Mouse (Mus musculus) ovary, adult 18-20 months (tissue): ENCODE data around the gene Rtl6.

ENCODE experiments used
- DNase-seq: peaks from one replicate; pipeline ENCODE4 v3.0.0; 2022; ENCODE audit warnings: low spot score, mixed read lengths

Gene Rtl6

GRCm38 (mm10) chr15:84557189-84557921, at the start of gene Rtl6:
Rtl6 (minus strand) TSS chr15:84557823.
- DNase-seq = peak; percentile 90

DNA sequence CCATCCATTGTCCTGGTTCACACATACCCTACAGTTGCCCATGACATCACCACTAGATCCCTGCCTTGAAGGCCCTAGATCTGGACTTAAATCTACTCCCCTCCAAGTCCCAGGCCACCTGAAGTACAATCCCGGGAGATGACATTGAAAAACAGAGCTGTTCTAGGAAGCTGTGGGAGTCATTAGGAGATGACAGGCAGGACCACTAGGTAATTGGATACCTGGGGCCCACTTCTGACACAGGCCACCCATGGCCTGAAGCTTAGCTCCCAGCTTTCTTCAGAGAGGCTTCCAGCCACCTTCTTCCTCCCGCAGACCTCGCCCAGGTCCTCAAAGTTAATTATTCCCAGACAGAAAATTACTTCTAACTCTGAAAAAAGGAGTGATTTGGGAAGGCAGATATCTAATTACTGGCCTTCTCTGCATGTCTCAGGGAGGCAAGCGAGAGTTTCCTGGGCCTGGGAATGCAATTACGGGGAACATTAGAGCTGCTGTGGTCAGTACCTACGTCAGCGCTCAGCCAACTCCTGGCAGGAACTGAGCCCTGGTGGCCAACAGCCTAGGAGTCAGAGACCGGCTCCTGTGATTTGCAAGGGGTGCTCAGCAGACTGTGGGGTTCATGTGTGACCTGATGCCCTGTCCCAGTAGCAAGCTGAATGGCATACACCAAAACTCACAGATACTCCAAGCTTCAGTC, 45.8 kb upstream of the Rtl6 start:
- no peak for DNase-seq

DNA sequence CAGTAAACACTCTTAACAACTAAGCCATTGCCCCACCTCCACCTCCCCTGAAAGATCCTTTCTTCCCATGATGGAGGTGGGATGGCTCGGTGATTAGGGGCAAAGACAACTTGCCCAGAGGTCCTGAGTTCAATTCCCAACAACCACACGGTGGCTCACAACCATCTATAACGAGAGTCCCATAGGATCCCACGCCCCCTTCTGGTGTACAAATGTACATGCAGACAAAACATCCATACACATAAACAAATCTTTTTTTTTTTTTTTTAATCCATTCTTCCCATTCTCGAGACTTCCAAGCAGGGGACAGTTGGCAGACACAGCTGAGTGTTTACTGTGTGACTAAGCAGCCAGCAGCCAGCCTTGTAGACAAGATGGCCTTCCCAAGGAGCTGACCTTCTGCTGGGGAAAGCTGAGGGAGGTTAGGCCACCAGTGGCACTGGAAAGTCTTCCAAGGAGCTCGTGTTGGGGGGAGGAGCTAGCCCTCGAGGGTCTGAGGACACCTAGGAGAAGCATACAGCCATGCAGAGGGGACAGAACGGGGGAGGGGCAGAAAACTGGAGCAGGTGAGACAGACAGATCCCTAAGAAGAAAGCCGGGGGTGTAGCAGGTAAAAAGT, 43.5 kb upstream of the Rtl6 start:
- peak; percentile 11 for DNase-seq

DNA sequence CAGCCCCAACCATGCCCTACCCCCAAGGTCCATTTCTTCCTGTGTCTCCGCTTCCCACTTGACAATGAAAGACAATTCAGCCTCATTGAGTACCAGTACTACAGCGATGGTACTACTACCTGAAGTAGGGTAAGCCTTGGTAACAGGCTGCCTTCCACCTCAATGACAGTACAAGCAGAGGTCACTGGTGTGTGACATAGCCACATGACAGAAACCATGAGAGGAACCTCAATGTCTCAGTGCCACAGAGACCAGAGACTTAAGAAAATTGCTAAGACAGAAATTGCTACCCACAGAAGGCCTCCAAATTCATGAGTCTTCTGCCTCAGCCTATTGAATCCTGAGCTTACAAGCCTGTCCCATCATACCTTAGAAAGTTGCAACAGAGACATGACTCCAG, 41.3 kb upstream of the Rtl6 start:
- DNase-seq = no peak

DNA sequence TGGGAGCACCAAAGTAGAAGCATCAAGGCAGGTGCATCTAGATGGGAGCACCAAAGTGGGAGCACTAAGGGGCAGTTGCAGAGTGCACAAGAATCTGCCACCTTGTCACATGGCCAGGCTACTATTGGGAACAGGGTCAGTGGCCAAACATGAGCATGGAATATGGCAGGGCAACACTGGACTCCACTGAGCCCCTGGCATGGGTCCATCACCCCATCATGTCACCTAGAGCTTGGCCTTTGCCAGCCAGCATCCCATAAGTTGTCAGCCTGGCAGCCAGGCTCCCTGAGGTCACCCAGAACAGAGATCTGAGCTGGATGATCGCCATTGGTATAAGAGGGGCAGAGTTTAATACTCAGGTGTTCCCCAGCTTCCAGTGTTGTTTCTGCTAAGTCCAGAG, 40.2 kb upstream of the Rtl6 start:
- DNase-seq = no peak

GRCm38 (mm10) chr15:84597021-84597420, 39.4 kb upstream of the Rtl6 start:
- no peak for DNase-seq

- DNase-seq = peak; percentile 61
Measured at GRCm38 (mm10) chr15:84595241-84595945, 37.8 kb upstream of the Rtl6 start.

GRCm38 (mm10) chr15:84593514-84593913, 35.9 kb upstream of the Rtl6 start:
- DNase-seq = no peak

DNA sequence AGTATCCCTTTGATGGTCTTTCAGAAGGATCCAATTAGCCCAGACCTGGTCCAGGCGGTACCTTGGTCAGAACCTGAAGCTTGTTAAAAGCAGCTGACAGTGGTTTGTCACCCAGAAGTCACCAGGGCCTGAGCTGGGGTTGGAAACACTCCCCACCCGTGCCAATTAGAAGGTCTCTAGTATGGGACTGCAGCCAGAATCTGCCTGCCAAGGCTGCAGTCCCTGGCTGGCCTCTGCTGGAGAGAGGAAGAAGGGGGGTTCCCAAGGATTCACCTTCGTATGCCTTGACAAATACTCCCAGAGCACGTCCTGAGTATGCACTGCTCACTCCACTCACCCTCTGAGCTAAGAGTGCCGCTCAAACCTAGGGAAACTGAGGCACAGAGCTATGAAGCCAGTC, 34.6 kb upstream of the Rtl6 start:
- peak; percentile 72 for DNase-seq

DNA sequence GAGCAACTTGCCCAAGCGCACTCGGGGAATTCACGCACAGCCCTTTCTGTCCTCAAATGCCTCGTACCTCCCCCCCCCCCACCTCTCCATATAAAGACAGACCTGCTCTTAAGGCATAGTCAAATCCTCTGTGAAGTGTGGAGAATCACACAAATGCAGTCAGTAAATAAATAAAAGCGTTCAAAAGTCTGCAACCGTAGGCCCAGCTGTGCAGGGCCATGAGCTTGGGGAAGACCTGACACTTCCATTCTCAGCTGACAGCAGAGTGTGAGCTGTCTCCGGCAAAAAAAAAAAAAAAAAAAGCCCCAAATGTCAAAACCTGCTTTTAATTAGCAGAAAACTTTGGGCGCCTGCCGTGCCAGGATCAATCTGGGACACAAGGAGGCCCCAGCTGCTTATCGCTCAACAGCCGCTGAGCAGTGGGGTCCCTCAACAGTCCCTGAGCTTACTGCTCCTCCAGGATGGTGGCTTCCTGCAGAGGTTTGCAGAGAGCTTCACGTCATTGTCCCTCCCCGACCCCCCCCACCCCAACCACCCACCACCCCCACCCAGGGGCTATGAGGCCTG, 34.0 kb upstream of the Rtl6 start:
- DNase-seq = no peak

- peak; percentile 51 for DNase-seq
Measured at GRCm38 (mm10) chr15:84588371-84588821, 30.8 kb upstream of the Rtl6 start.

DNA sequence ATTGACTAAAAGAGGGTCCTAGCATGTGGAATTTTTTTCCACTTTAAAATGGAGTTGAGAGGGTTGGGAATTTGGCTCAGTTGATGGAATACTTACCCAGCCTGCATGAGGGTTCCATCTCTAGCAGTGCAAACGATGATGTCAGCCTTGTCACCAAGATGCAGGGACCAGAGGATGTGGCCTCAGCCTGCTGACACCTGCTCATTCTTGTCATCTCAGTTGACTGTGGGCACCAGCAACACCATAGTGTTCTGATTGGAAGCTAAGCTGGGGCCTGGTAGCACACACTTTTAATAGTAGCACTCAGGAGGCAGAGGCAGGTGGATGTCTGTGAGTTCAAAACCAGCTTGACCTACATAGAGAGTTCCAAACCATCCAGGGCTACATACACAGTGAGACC, 21.0 kb upstream of the Rtl6 start:
- DNase-seq = no peak

GRCm38 (mm10) chr15:84577019-84577418, 19.4 kb upstream of the Rtl6 start:
- no peak for DNase-seq

DNA sequence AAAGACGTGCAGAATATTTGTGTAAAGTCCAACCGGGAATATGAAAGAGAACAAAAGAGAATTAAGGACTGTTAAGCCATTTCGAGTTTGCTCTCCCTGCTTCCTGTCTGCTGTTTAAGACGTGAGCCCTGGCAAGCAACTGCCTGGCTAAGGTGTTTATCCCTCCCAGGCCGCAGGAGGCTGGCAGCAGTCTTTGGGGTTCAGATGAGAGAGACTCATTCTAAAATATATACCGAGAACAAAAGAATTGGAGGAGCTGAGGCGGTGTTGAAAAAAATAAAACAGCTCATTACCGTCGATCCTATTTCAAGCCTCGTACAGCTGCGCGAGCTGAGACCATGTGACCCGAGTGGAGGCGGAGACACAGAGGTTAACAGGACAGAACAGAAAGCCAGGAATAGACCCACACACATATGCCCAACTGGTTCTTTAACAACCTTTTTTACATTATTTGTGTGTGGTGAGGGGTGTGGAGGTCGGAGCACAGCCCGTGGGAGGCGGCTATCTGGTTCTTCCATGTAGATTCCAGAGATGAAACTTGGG, 9.0 kb upstream of the Rtl6 start:
- no peak for DNase-seq

- DNase-seq = no peak
Measured at GRCm38 (mm10) chr15:84561501-84561900, 3.9 kb upstream of the Rtl6 start.

DNA sequence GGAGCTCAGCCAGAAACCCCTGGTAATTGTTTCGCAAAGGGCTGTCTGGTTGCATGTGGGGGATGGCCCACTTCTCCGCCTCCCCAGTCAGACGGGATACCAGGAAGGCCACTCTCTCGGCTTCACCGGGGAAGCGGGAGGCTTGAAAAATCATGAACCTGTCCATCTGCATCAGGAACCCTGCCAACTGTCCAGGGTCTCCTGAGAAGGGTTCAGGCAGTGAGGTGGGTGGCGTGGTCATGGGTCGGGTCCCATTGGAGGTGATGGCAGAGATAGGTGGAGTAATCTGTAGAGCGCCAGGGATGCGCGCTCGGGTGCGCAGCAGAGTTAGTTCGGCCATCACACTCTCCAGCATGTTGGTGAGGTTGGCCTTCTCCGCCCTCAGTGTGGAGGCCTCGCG, 949 bp downstream of the Rtl6 start:
- no peak for DNase-seq

GRCm38 (mm10) chr15:84551065-84551464, 6.6 kb downstream of the Rtl6 start:
- DNase-seq = no peak

- DNase-seq = no peak
Measured at GRCm38 (mm10) chr15:84549291-84549797, 8.3 kb downstream of the Rtl6 start.

- no peak for DNase-seq
Measured at GRCm38 (mm10) chr15:84546028-84546427, 11.6 kb downstream of the Rtl6 start.

DNA sequence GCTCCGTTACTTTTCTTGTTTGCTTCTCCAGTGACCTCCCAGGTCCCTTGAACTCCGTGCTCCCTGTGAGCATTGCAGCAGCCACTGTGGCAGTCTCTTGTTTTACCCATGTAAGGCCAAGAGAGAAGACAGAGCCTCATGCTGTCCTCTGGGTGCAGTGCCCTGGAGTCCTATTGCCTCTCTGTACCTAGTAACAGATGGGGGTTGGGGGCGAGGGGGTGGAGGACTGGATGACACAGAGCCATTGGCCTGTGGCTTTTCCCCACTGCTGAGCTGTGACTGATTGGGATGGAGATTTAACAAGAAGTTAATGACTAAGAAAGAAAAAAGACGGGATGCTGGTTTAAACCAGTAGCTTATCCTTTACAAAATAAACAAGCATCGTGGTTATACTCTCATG, 16.4 kb downstream of the Rtl6 start:
- DNase-seq = no peak

GRCm38 (mm10) chr15:84538974-84539588, 18.5 kb downstream of the Rtl6 start:
- DNase-seq = no peak
